Mouse (Mus musculus) gastrocnemius, adult 2 months (tissue): ENCODE data around the gene Ell3. TPM values are rescaled to one million over a fixed set of nuclear protein-coding genes. Genes with fewer than 3 reads are reported as not detected.
A peak's percentile ranks its signal among the peaks of the same experiment; 100 is the strongest.

Source experiments
- DNase-seq: peaks from one replicate; pipeline ENCODE4 v3.0.0; 2022
- H3K27ac ChIP-seq: fragments of 200-600 bp; 2 replicates; pipeline ENCODE4 v1.8.1; 2022; ENCODE audit warnings: mild to moderate bottlenecking
- H3K4me3 ChIP-seq: fragments of 200-600 bp; 2 replicates; pipeline ENCODE4 v1.8.1; 2022; ENCODE audit warnings: mild to moderate bottlenecking, moderate library complexity
- CTCF ChIP-seq: fragments of 200-600 bp; IDR thresholded peaks from 2 replicates; pipeline ENCODE4 v1.8.1; 2022; ENCODE audit warnings: antibody characterized with exemption, mild to moderate bottlenecking, moderate library complexity
- intact Hi-C: fragments of 180-260 bp; cut with DNase I; formaldehyde crosslinking; loops from one replicate; pipeline ENCODE4 v1.15.1; 2025
- total RNA-seq, 2 experiments: library from RNA; stranded (reverse); gene quantifications; 2 replicates each; pipeline ENCODE4 v1.2.3; 2021

Ell3 gene
- total RNA-seq, 2 experiments from 2014 or later: not detected

DNA sequence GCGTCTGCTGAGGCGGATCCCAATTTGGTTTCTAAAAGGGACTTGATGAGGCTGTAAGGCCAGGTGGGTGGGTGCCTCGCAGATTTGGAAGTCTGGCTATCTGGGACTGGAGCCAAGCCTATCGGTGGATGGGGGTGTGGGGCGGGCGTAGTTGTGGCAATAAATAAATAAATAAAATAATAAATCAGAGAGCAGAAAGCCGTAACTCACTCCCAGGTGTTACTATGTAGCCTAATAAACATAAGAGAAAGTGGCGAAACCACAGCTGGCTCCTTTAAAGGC is 1.1 kb downstream of the Ell3 start:
- no peak for TF ChIP-seq CTCF

DNA sequence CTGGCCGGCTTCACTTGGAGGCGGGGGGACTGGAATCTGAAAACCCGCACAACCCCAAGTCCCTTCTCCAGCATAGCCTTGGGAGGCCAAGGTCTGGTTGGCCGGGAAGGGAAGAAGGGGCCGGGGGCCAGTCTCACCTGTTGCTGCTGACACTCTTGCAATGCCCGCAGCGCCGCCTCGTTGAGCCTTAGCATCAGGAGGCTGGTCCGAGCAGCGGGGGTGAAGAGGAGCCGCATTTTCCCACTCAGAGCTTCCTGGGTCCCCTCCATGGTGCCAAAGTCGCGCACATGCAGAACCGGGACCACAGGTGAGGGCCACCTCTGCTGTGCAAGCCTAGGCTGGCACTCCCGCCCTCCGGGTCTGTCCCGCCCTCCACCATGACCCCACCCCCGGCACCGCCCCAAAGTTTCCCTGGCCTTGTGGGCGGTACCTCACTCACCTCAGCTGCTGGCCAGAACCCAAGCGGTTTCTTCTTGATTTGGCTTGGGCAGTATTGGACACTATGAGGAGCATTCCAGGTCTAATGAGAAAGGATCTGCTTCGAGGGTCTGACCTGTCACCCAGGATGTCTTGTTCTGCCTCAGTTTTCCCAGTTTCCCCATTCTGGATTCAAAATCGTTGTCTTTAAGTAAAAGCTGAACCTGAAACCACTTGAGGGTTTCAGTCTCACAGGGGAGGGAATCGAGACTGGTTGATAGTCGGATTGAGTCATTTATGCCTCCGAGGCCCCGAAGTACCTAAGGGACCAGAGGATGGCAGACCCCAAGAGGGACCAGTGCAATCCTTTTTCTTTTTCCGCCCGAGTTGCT is 1.6 kb downstream of the Ell3 start:
- intact Hi-C loops: no loop called here

More for the DNA sequence above, 1.1 kb downstream of the Ell3 start:
- H3K4me3 ChIP-seq: peak overlapping the region; percentile 82
- DNase-seq: peak; percentile 25
- intact Hi-C loops: no loop called here
- H3K27ac ChIP-seq: peak overlapping the region; percentile 48

DNA sequence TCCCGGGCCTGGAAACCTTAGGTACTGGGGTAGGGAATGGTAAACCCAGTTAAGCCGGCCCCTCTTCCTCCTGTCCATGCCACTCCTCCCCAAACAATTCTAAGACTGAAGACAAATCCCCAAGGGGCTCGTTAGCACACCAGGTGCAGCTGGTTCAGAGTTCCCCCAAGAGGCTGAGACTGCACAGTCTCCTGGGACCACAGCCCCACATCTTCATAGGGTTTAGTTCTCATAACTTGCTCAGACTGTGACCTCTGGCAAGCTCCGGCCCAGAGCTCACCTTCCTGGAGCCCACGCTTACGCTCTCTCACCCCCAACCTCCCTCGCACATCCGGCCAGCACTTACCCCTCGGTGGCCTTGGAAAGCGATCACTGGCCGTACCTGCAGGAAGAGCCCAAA is 2.3 kb downstream of the Ell3 start:
- intact Hi-C loops: no loop called here
- DNase-seq: no peak
- H3K4me3 ChIP-seq: peak overlapping the region; percentile 82

More for the DNA sequence above, 1.6 kb downstream of the Ell3 start:
- Histone ChIP-seq H3K27ac (peak overlapping the region; percentile 48), H3K4me3 (peak overlapping the region; percentile 82)
- no peak for TF ChIP-seq CTCF
- DNase-seq: peak; percentile 77

GRCm38 (mm10) chr2:121440834-121441605 is 3.1 kb downstream of the Ell3 start:
- H3K4me3 ChIP-seq: no peak overlapping the region
- no peak for TF ChIP-seq CTCF
- intact Hi-C loops: no loop called here
- DNase-seq: no peak
- no peak overlapping the region for H3K27ac ChIP-seq

More for the DNA sequence above, 2.3 kb downstream of the Ell3 start:
- no peak for TF ChIP-seq CTCF
- no peak overlapping the region for H3K27ac ChIP-seq

- no peak for TF ChIP-seq CTCF
- no peak for DNase-seq
- intact Hi-C loops: no loop called here
- no peak overlapping the region for H3K27ac ChIP-seq
- no peak overlapping the region for H3K4me3 ChIP-seq
Observed at GRCm38 (mm10) chr2:121439746-121440145, 4.3 kb downstream of the Ell3 start.

DNA sequence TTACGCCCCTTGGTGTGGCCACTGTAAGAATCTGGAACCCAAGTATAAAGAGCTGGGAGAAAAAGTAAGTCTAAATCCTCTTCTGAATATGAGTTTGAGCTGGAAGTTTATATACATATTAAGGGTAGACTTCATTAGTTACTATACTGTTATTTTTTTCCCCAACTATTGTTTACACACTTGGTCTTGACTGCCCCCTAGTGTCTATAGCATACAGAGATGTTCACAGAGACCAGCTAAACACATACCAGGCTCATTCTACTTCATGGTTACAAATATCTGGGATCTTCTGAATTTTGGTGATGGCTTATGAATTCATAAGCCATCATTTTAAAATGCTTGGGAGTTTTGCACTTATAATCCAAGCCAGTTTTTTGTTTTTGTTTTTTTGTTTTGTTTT is 9.2 kb downstream of the Ell3 start:
- TF ChIP-seq CTCF: peak; percentile 69
- H3K27ac ChIP-seq: no peak overlapping the region
- no peak for DNase-seq
- intact Hi-C loops: no loop called here
- H3K4me3 ChIP-seq: no peak overlapping the region

GRCm38 (mm10) chr2:121425890-121426289 is 18.2 kb downstream of the Ell3 start:
- intact Hi-C loops: no loop called here
- no peak for TF ChIP-seq CTCF
- Histone ChIP-seq H3K4me3 (no peak overlapping the region), H3K27ac (no peak overlapping the region)
- DNase-seq: no peak

DNA sequence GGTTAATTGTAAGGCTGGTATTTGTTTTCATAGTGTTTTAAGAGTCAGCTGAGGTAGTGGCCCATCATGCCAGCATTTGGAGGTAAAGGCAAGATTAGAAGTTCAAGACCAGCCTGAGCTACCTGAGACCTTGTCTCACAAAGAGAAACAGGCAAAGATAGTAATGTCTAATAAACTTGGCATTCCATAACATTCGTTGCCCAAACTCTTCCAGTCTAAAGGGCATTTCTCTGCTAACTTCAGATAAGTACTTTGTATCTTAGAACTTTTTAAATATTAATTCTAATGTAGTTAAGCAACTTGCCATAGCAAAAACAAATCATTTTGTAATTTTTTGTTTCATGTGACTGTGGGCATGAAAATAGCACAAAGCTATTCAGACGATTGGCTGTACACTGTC is 20.9 kb downstream of the Ell3 start:
- intact Hi-C loops: no loop called here
- Histone ChIP-seq H3K4me3 (no peak overlapping the region), H3K27ac (no peak overlapping the region)
- DNase-seq: no peak
- TF ChIP-seq CTCF: no peak

GRCm38 (mm10) chr2:121418476-121418875 is 25.6 kb downstream of the Ell3 start:
- no peak overlapping the region for H3K27ac ChIP-seq
- no peak for TF ChIP-seq CTCF
- intact Hi-C loops: no loop called here
- no peak overlapping the region for H3K4me3 ChIP-seq
- DNase-seq: no peak

DNA sequence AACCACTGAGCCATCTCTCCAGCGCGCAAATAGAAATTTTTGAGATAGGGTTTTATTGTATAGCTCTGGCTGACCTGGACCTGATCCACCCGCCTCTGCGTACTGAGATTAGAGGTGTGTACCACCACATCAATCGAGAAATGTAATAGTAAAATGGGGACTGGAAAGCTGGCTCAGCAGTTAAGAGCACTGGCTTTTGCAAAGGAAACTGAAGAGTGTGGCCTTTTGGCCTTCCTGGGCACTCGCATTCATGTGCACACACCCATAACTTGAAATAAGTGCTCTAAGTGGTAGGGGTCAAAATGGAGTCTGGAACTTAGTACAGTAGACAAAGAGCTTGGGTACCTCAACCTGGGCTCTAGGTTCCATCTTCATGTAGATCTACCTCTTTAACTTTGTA is 27.7 kb downstream of the Ell3 start:
- Histone ChIP-seq H3K4me3 (peak overlapping the region; percentile 86), H3K27ac (no peak overlapping the region; the same call in 1 of the 2 replicates)
- no peak for DNase-seq
- intact Hi-C loops: loop anchor here (2.0 kb wide), 1 partner anchor 30 kb away; no protein-coding TSS in a partner anchor
- TF ChIP-seq CTCF: no peak

GRCm38 (mm10) chr2:121415591-121415990 is 28.5 kb downstream of the Ell3 start:
- no peak for TF ChIP-seq CTCF
- Histone ChIP-seq H3K4me3 (peak overlapping the region; percentile 86), H3K27ac (peak overlapping the region; percentile 100; the same call in 1 of the 2 replicates)
- intact Hi-C loops: no loop called here
- no peak for DNase-seq

- H3K27ac ChIP-seq: peak overlapping the region; percentile 100
- intact Hi-C loops: no loop called here
- H3K4me3 ChIP-seq: peak overlapping the region; percentile 86
- DNase-seq: no peak
- TF ChIP-seq CTCF: no peak
Observed at GRCm38 (mm10) chr2:121415103-121415502, 29.0 kb downstream of the Ell3 start.

DNA sequence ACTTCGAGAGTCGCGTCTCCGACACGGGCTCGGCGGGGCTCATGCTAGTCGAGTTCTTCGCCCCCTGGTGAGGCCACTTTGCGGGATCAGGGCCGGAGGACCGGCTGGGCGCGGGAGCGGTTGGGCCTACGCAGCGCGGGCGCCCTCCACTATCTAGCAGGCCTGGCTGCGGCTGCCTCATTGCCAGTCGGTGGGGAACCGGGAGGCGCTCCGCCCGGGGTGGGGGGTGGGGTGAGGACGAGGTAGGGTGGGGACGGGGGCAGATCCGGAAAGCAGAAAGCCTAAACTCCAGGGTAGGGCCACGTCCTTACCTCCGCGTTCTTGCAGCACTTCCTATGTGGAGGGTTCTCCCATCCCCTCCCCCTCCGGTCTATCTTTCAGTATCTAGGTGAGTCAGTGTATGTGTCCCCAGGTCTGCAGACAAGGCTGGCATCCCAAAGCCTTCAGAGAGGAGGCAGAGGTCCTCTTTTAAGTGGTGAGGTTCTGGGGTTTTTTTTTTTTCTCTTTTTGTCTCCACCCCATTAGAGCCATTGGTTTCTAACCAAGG is 29.9 kb downstream of the Ell3 start:
- no peak for DNase-seq
- H3K27ac ChIP-seq: peak overlapping the region; percentile 100
- intact Hi-C loops: loop anchor here (5.0 kb wide), 1 partner anchor 68 kb away; no protein-coding TSS in a partner anchor
- no peak for TF ChIP-seq CTCF
- H3K4me3 ChIP-seq: peak overlapping the region; percentile 86
